Mouse (Mus musculus) T-helper 17 cell (primary cell): Measurements from ENCODE around the gene Vsig10.

Source experiments
- in situ Hi-C, 2 experiments: fragments of 300-600 bp; cut with MboI, MseI; formaldehyde crosslinking; loops; 1 replicate in 1 of 2; 2 replicates in 1 of 2; pipeline ENCODE4 v1.15.1; 2025; ENCODE audit warnings: high pct_unique_total_duplicates in 2 of 2

Gene Vsig10

DNA sequence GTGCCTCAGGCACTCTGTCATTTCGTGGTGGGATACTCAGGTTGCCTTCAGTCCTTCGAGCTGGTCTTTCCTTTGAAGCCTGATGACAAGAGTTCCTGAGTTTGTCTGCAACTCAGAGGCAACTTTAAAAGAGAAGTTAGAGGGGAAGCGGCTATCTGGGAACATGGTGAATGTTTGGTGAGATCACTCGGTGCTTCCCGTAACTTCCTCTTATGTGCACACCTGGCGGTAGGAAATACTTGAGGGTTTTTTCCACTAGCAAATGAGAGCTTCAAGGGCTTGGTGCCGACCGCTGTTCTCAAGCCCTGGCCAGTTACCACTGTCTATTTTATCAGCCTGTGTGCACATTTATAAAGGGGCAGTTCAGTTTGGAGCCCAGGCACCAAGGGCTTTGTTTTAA, 35.2 kb downstream of the Vsig10 start:
- in situ Hi-C loops: no loop called here

DNA sequence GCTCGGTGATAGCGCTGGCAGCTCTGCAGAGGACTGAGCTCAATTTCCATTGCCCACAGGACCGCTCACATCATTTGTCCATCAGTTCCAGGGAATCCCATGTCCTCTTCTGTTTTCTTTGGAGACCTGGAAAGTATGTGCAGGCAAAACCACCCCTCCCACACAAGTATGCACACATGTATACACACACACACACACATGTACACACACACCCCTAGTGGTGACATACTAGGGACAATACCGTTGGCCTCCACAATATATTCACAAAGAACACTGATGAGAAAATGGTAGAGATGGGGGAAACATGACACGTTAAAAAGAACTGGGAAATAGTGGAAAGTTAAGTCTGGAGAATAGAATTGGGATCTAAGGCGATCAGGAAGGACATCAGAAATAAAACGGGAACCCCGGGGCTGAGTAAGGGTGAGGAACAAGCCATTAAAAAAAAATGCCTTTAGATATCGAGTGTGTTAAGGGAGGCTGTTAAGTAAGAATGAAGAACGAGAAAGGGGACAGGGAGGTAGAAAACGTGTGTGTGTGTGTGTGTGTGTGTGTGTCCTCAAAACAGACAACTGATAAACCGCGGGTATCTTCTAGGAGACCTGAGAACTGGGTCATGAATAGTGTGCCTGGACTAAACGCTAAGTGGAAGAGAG, 36.9 kb downstream of the Vsig10 start:
- in situ Hi-C loops: no loop called here

DNA sequence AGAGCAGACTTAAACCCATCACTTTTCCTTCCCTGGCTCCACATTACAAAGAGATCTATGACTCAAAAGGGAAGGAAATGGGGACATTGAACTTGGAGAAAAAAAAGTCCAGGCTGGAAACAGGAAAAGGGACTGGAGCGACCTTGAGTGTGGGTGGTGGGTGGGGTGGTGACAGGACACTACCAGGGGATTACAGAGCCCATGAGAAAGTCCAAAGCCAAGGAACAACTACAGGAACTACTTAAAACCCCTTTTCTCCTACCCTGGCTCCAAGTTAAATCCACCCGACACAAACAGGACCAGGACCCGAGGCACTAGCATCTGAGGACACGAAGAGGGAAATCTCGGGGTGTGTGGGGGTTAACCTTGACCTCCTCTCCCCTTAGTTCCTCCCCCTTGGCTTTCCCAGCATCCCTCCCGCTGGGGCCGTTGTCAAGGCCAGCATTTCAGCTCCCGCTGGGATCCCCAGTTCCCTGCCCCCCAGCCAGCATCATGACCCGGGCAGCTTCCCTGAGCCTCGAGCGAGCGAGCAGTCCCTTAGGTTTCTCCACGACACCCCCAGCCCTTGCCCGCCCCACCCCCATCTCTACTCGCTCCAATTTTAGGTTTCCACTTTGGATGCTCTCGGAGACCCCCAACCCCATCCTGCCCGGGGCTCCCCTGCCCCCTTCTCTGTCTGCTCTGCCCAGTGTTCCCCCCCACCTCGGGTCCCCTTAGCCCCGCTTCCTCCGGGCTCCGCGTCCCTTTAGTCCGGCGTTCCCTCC, 37.7 kb downstream of the Vsig10 start:
- in situ Hi-C loops: no loop called here

GRCm38 (mm10) chr5:117357129-117357477, 38.2 kb downstream of the Vsig10 start, which contains the start of gene Wsb2:
Wsb2 (plus strand) TSS chr5:117357304.
- in situ Hi-C loops: no loop called here

- in situ Hi-C loops: no loop called here
Observed at GRCm38 (mm10) chr5:117357478-117358247, 38.8 kb downstream of the Vsig10 start.

- in situ Hi-C loops: no loop called here
Observed at GRCm38 (mm10) chr5:117358248-117358630, 39.4 kb downstream of the Vsig10 start.

DNA sequence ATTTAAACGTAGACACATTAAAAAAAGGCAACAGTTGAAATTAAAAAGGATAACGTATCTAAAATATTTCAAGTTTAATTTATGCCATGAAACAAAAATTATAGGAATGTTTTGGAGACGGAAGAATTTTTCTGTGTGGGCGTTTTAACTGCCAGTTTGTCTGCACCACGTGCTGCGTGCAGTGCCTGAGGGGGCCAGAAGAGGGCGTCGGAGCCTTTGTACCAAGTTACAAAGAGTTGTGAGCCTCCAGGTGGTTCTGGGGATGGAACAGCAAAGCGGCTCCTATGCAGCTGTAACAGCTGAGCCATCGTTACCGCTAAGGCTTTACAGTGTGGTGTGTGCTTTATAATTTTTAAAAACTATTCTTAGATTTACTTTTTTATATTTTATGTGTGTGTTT, 39.8 kb downstream of the Vsig10 start:
- in situ Hi-C loops: no loop called here

DNA sequence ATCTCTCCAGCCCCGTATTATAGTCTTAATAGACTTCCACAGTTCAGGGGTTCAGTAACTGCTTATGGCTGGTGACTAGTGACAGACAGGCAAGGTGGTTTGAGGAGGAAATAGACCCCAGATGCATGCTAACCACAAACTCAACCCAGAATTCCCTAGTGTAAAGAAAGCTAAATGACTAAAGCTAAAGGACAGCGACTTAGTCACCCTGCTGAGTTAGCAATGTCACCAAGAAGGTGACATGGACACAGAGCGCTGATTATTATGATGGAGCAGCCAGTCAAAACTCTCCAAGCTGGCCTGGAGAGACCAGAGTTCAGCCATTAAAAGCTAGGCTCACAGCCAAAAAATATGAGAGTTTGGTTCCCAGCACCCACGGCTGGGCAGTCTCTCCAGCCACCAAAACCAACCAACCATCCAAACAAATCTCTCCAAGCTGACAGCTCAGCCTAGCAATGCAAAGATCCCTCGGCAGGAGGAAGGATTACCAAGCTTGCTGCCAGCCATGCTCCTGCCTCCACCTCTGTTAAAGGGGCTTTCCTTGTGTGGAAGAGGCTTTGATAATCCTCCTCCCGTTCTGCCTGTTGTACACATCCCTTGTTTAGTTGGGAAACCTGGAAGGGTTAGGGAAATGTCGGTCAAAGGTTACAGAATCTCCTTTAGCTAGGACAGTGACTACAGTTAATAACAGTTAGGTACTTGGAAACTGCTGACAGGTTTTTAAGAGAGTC, 40.8 kb downstream of the Vsig10 start:
- in situ Hi-C loops: loop anchor here in 1 of 2 experiments (5.0 kb wide), 1 partner anchor 53 kb away; the partner anchor contains the start of gene Ksr2

GRCm38 (mm10) chr5:117360228-117360515, 41.3 kb downstream of the Vsig10 start:
- in situ Hi-C loops: loop anchor here in 1 of 2 experiments (5.0 kb wide), 1 partner anchor 52 kb away; the partner anchor contains the start of gene Ksr2

- in situ Hi-C loops: loop anchor here in 1 of 2 experiments (5.0 kb wide), 1 partner anchor 51 kb away; the partner anchor contains the start of gene Ksr2
Observed at GRCm38 (mm10) chr5:117360631-117361541, 42.0 kb downstream of the Vsig10 start.

- in situ Hi-C loops: loop anchor here in 1 of 2 experiments (5.0 kb wide), 1 partner anchor 51 kb away; the partner anchor contains the start of gene Ksr2
Observed at GRCm38 (mm10) chr5:117361590-117361989, 42.7 kb downstream of the Vsig10 start.

- in situ Hi-C loops: loop anchor here in 1 of 2 experiments (5.0 kb wide), 1 partner anchor 49 kb away; the partner anchor contains the start of gene Ksr2
Observed at GRCm38 (mm10) chr5:117363066-117363782, 44.3 kb downstream of the Vsig10 start.

GRCm38 (mm10) chr5:117364821-117365220, 45.9 kb downstream of the Vsig10 start:
- in situ Hi-C loops: loop anchor here in 1 of 2 experiments (5.0 kb wide), 1 partner anchor 47 kb away; the partner anchor contains the start of gene Ksr2

DNA sequence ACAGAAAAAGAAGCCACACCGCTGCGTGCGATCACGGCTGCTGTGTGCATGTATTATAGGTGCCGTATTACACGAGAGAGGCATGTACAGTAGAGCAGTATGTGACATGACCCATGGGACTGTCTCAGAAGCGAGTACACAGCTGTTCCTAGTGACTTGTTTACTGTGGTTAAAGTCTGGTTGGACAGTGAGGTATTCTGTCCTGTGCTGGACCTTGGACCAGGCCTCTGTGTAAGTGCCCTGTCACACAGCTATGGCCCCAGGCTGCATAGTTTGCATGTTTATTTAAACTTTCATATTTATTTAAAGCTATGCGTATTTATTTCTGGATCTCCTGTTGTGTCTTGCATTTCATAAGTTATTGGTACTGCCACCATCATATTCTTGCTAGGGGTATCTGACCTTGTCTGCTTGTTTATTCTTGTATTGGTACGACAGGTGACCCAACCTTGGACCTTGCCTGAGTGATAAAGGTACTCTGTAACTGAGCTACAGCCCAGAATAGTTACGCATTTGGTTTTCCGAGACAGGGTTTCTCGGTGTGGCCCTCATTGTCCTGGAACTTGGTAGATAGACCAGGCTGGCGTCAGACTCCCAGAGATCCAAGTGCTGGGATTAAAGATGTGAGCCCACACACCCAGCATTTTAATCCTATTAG, 47.1 kb downstream of the Vsig10 start:
- in situ Hi-C loops: no loop called here

DNA sequence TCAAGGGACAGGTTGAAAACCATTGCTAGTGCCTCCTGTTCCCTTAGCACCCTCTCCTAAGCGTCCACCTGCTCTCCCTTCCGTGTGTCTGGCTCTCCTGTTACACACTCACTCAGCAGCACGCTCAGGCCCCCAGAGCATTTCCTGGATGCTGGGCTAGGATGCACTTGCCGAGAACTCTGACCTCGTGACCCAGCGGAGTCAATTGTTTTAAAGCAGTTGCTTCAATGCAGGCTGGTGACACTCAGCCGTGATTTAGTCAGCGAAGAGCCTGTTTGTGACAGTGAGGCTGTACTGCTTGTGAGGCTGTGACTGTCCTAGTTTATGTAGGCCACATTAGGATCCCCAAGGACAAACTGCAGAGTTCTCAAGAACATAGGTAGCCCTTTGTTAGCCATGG, 48.3 kb downstream of the Vsig10 start:
- in situ Hi-C loops: no loop called here

GRCm38 (mm10) chr5:117370592-117370991, 51.7 kb downstream of the Vsig10 start:
- in situ Hi-C loops: no loop called here

DNA sequence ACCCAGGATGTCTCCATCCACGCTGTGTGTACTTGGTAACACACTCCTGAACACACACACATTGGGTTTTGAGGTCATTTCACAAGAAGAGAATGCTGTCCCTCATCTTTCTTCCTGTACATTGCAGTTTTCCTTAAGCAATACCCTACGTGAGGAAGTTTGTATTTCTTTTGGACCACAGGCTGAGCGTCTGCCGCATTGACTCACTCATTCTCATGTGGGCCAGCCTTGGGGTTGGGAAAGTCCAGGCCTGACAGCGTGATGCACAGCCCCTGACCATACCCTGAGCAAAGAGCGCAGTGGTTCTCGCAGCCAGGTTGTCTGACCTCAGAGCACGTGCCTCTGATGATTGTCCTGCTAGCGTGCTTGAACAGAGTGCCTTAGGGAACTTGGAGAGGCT, 54.5 kb downstream of the Vsig10 start:
- in situ Hi-C loops: no loop called here

- in situ Hi-C loops: no loop called here
Observed at GRCm38 (mm10) chr5:117374372-117375049, 55.6 kb downstream of the Vsig10 start.
